Mouse (Mus musculus): ENCODE data around the gene Arhgap31.

DNA sequence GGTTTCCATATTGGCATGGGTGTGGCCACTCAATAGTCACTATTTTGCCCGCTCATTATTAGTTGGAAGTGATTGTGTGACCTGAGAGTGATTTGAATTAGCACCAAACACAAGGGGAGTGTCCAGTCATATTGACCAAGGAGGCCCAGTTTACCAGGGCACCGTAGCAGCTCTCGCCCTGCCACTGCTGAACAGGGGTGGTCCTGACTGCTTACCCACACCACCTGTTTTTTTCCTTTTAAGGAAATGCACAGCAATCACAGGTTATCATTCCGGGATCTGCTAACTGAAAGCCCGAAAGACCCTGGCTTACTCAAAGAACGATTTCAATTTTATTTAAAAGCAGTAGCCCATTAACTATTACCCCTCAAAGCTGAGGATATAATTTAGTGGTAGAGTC lies 35.9 kb downstream of the Arhgap31 start:
- TF ChIP-seq CTCF (IDR thresholded peaks at IDR 0.05; ENCODE audit: low read depth): no peak
- no peak for TF ChIP-seq EP300 (IDR thresholded peaks at IDR 0.05; ENCODE audit: low read depth)

Data from liver, postnatal 0 days (tissue).